Mouse (Mus musculus): ENCODE results near the gene Egfl8.

GRCm38 (mm10) chr17:34639461-34640255, 23.9 kb upstream of the Egfl8 start:
- TF ChIP-seq POLR2A (IDR thresholded peaks at IDR 0.05; ENCODE audit: low read depth, low read length) (no peak), CTCF (IDR thresholded peaks at IDR 0.05; ENCODE audit: extremely low read depth, insufficient read depth, insufficient read length, insufficient replicate concordance) (no peak)

All from spleen, adult 2 months (tissue).